Mouse (Mus musculus) liver, adult 2 months (tissue): ENCODE results near the gene Hdlbp.

Experiments
- CTCF ChIP-seq: fragments of 200-500 bp; IDR thresholded peaks from 2 replicates; pipeline ENCODE4 v1.5.1; 2011; ENCODE audit warnings: low read depth, low read length, control low read depth
- POLR2A ChIP-seq: fragments of 200-500 bp; IDR thresholded peaks from 2 replicates; pipeline ENCODE4 v1.6.1; 2011; ENCODE audit warnings: low read length, control low read depth; ENCODE audit not compliant: insufficient read depth; ENCODE audit errors: extremely low read depth

DNA sequence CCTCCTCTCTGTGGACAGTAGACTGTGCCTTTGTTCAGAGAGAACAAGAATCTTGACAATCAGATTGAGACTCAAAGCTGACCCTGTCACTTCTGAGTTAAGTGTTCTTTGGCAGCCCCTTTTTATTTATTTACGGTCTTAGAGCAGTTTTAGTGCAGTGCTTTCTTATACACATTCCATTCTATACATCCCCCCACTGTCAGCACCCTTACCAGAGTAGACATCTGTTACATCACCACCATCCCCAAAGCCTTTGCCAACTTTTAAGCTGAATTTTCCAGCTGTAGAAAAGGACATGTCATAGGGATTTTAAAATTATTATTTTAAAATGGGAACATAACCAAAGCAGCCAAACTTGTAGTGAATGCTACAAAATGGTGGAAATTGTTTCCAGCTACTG, 43.7 kb upstream of the Hdlbp start:
- TF ChIP-seq CTCF, result no peak
- no peak for TF ChIP-seq POLR2A
